Mouse (Mus musculus): ENCODE data around the gene Gm9970. TPM values are rescaled to one million over a fixed set of nuclear protein-coding genes. Genes with fewer than 3 reads are reported as not detected.
A peak's percentile ranks its signal among the peaks of the same experiment; 100 is the strongest.

Gm9970 gene
- polyA plus RNA-seq, 1 experiment from 2014 or later, result not detected

DNA sequence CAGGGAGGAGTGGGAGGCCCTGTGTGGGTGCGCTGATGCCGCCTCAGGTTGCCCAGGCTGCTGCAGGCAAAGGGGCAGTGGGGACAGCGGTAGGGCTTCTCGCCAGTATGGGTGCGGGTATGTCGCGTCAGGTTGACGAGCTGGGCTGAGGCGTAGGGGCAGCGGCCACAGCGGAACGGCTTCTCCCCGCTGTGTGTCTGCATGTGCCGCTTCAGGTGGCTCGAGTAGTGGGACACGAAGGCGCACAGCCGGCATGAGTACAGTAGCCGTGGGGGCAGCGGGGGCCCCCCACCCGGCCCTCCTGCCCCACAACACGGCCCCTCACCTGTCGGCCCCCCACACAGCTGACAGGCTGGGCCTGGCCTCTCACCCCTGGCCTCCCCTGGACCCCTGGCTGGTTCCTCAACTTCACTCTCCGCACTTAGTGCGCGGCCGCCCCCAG is 40.7 kb downstream of the Gm9970 start:
- Histone ChIP-seq H3K4me2 (replicated peaks) (peak overlapping the region; percentile 85; the same call in 1 of the 2 replicates), H3K27me3 (replicated peaks) (no peaks in the 10 kb centered on the region), H3K36me3 (peaks cover 65% of the 10 kb centered on the region), H3K4me1 (replicated peaks) (peaks cover 16% of the 10 kb centered on the region), H3K9me3 (0 out of 2 replicates have a peak, but pooled peaks cover 4% of the 10 kb centered on the region), H3K27ac (no peak overlapping the region), H3K9ac (peak overlapping the region; percentile 80; the same call in 1 of the 2 replicates), H3K4me3 (replicated peaks) (no peak overlapping the region)
- WGBS, result 92% methylated on average over 27 of the region's 27 CpGs
- ATAC-seq, result no peak

- Histone ChIP-seq H3K27ac (no peak overlapping the region), H3K9me3 (0 out of 2 replicates have a peak, but pooled peaks cover 4% of the 10 kb centered on the region), H3K4me2 (replicated peaks) (no peak overlapping the region), H3K27me3 (replicated peaks) (no peaks in the 10 kb centered on the region), H3K4me3 (replicated peaks) (no peak overlapping the region), H3K9ac (no peak overlapping the region), H3K4me1 (replicated peaks) (peaks cover 16% of the 10 kb centered on the region), H3K36me3 (peaks cover 66% of the 10 kb centered on the region)
- no peak for ATAC-seq
- WGBS, result 81% methylated on average over 9 of the region's 9 CpGs
These were observed 41.1 kb downstream of the Gm9970 start for GRCm38 (mm10) chr5:31199893-31200292.

GRCm38 (mm10) chr5:31199321-31199892 is 41.6 kb downstream of the Gm9970 start:
- 91% methylated on average over 19 of the region's 19 CpGs for WGBS
- Histone ChIP-seq H3K27ac (no peak overlapping the region), H3K4me3 (replicated peaks) (no peak overlapping the region), H3K27me3 (replicated peaks) (no peaks in the 10 kb centered on the region), H3K9ac (no peak overlapping the region), H3K4me2 (replicated peaks) (no peak overlapping the region), H3K4me1 (replicated peaks) (peaks cover 17% of the 10 kb centered on the region), H3K9me3 (0 out of 2 replicates have a peak, but pooled peaks cover 4% of the 10 kb centered on the region), H3K36me3 (peaks cover 61% of the 10 kb centered on the region)
- no peak for ATAC-seq

- 83% methylated on average over 5 of the region's 5 CpGs for WGBS
- no peak for ATAC-seq
- Histone ChIP-seq H3K4me1 (replicated peaks) (peaks cover 23% of the 10 kb centered on the region), H3K9ac (no peak overlapping the region), H3K27me3 (replicated peaks) (no peaks in the 10 kb centered on the region), H3K36me3 (peaks cover 57% of the 10 kb centered on the region), H3K27ac (no peak overlapping the region), H3K4me3 (replicated peaks) (no peak overlapping the region), H3K4me2 (replicated peaks) (no peak overlapping the region), H3K9me3 (0 out of 2 replicates have a peak, but pooled peaks cover 4% of the 10 kb centered on the region)
These were observed 42.3 kb downstream of the Gm9970 start for GRCm38 (mm10) chr5:31198616-31199320.

GRCm38 (mm10) chr5:31198170-31198569 is 42.9 kb downstream of the Gm9970 start:
- ATAC-seq, result no peak
- 81% methylated on average over 9 of the region's 9 CpGs for WGBS
- H3K27ac ChIP-seq, result no peak overlapping the region

DNA sequence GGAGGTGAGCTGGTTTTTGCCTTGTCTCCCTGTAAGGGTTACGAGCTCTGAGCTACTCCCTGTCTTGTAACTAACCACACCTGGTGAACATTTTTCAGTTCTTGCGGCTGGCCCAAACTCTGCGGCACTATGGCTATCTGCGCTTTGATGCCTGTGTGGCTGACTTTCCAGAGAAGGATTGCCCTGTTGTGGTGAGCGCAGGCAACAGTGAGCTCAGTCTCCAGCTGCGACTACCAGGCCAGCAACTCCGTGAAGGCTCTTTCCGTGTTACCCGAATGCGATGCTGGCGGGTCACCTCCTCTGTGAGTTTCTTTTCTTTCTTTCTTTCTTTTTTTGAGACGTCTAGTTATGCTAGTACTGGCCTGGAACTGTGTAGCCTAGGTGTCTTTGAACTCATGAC is 44.0 kb downstream of the Gm9970 start:
- Histone ChIP-seq H3K4me1 (replicated peaks) (peaks cover 20% of the 10 kb centered on the region), H3K4me2 (replicated peaks) (no peak overlapping the region), H3K4me3 (replicated peaks) (no peak overlapping the region), H3K36me3 (peaks cover 52% of the 10 kb centered on the region), H3K9ac (no peak overlapping the region), H3K9me3 (0 out of 2 replicates have a peak, but pooled peaks cover 4% of the 10 kb centered on the region), H3K27ac (no peak overlapping the region), H3K27me3 (replicated peaks) (no peaks in the 10 kb centered on the region)
- no peak for ATAC-seq
- 95% methylated on average over 12 of the region's 12 CpGs for WGBS

More at GRCm38 (mm10) chr5:31198170-31198569, 42.9 kb downstream of the Gm9970 start:
- H3K4me3 ChIP-seq (replicated peaks), result no peak overlapping the region
- H3K4me2 ChIP-seq (replicated peaks), result no peak overlapping the region
- H3K4me1 ChIP-seq (replicated peaks), result peaks cover 22% of the 10 kb centered on the region
- peaks cover 57% of the 10 kb centered on the region for H3K36me3 ChIP-seq
- no peaks in the 10 kb centered on the region for H3K27me3 ChIP-seq (replicated peaks)
- 0 out of 2 replicates have a peak, but pooled peaks cover 4% of the 10 kb centered on the region for H3K9me3 ChIP-seq
- H3K9ac ChIP-seq, result no peak overlapping the region

DNA sequence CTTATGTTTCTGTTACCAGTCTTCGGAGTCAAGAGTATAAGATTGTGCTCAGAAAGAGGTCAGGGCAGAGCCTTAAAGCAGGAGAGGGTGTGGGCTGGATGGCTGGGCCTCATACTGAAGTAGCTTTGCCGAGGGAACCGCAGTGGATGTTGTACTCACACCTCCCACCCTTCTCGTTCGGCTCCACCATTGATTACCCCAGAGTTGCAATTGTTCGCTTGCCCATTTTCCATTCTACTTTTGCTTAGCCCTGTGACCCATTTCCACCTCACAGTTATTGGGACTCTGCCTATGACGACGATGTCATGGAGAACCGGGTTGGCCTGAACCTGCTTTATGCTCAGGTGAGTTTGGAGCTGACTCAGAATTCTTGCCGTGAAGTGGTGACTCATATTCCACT is 44.8 kb downstream of the Gm9970 start:
- 92% methylated on average over 10 of the region's 10 CpGs for WGBS
- Histone ChIP-seq H3K4me1 (replicated peaks) (peaks cover 26% of the 10 kb centered on the region), H3K36me3 (peaks cover 52% of the 10 kb centered on the region), H3K9me3 (0 out of 2 replicates have a peak, but pooled peaks cover 4% of the 10 kb centered on the region), H3K9ac (no peak overlapping the region), H3K27ac (no peak overlapping the region), H3K27me3 (replicated peaks) (no peaks in the 10 kb centered on the region), H3K4me3 (replicated peaks) (no peak overlapping the region), H3K4me2 (replicated peaks) (no peak overlapping the region)
- no peak for ATAC-seq

- no peak for ATAC-seq
- Histone ChIP-seq H3K4me2 (replicated peaks) (no peak overlapping the region), H3K9me3 (0 out of 2 replicates have a peak, but pooled peaks cover 4% of the 10 kb centered on the region), H3K36me3 (peaks cover 58% of the 10 kb centered on the region), H3K4me3 (replicated peaks) (no peak overlapping the region), H3K27ac (no peak overlapping the region), H3K27me3 (replicated peaks) (no peaks in the 10 kb centered on the region), H3K9ac (no peak overlapping the region), H3K4me1 (replicated peaks) (peaks cover 23% of the 10 kb centered on the region)
- 88% methylated on average over 4 of the region's 4 CpGs for WGBS
These were observed 45.4 kb downstream of the Gm9970 start for GRCm38 (mm10) chr5:31195671-31196070.

- WGBS, result 89% methylated on average over 16 of the region's 16 CpGs
These were observed 46.2 kb downstream of the Gm9970 start for GRCm38 (mm10) chr5:31194486-31195485.

DNA sequence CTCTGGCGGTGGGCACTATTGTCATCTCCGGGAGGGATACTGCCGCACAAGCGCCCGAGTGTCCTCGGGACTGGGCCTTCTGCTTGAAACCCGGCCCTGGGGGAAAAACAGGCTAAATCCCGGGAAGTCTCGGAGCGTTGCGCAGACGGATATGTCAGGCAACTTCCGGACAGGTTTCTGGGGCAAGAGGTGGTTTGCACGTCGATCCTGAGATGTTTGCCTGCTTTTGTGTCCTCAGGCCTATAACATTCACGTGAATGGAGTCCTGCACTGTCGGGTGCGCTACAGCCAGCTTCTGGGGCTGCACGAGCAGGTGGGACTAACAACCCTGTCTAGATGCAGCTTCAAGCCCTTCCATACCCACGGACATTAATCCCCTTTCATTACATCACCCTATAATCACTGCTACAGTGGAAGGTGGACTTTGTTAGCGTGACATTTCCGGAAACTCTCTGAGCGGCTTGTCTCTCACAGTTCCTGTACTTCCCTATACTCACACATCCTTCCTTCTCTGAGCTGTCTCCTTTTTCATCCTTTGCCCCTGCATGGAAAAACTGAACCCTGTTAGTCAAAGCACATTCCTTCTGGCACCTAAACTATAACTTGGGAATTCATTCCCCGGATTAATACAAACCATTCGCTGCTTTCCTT is 47.3 kb downstream of the Gm9970 start:
- peak overlapping the region; percentile 67 for H3K4me3 ChIP-seq (replicated peaks)
- peak overlapping the region; percentile 93 for H3K9ac ChIP-seq
- whole genome bisulfite sequencing, result 10% methylated on average over 25 of the region's 25 CpGs
- no peaks in the 10 kb centered on the region for H3K27me3 ChIP-seq (replicated peaks)
- peaks cover 51% of the 10 kb centered on the region for H3K36me3 ChIP-seq
- ATAC-seq, result no peak
- peaks cover 17% of the 10 kb centered on the region; the same call in 1 of the 2 replicates for H3K4me1 ChIP-seq (replicated peaks)
- no peaks in the 10 kb centered on the region for H3K9me3 ChIP-seq
- H3K4me2 ChIP-seq (replicated peaks), result peak overlapping the region; percentile 80
- peak overlapping the region; percentile 81 for H3K27ac ChIP-seq

More at GRCm38 (mm10) chr5:31194486-31195485, 46.2 kb downstream of the Gm9970 start:
- peaks cover 17% of the 10 kb centered on the region; the same call in 1 of the 2 replicates for H3K4me1 ChIP-seq (replicated peaks)
- H3K9ac ChIP-seq, result no peak overlapping the region
- ATAC-seq, result no peak
- peaks cover 54% of the 10 kb centered on the region for H3K36me3 ChIP-seq
- H3K9me3 ChIP-seq, result no peaks in the 10 kb centered on the region
- H3K4me2 ChIP-seq (replicated peaks), result peak overlapping the region; percentile 80; the same call in 1 of the 2 replicates
- no peaks in the 10 kb centered on the region for H3K27me3 ChIP-seq (replicated peaks)
- peak overlapping the region; percentile 67; the same call in 1 of the 2 replicates for H3K4me3 ChIP-seq (replicated peaks)
- no peak overlapping the region for H3K27ac ChIP-seq

DNA sequence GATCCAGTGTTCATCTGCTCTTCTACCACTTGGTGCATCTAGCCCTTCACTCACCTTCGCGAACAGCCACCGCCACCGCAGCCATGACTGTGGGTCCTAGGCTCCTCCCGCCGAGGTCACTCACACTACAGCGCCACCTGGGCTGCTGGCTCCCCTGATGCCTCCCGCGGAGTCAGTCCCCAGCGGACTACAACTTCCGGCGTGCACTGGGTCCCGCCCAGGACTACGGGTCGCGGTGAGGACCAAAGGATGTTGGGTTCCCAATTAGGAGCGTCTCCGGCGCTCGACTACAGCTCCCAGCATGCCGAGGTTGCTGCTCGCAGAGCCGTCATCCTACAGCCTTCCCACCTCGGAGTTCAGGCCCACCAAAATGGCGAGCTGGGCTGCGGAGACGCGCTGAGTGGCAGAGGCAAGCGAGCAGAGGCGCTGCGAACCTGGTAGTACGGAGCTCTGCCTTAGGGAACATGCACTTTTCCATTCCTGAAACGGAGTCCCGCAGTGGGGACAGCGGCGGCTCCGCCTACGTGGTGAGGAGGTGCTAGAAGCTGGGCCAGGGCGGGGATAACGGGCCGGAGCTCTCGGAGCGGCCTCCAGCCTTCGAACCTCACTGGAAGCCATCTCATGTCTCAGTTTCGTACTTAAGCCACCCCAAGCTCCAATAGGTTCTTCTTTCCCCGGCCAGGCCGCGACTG is 47.9 kb downstream of the Gm9970 start, which contains the start of the genes Snx17 and Eif2b4:
Snx17 (plus strand) TSS at position 289 of the 692 bp plus-strand sequence.
Eif2b4 (minus strand) TSS at position 492 of the 692 bp plus-strand sequence.
- peaks cover 50% of the 10 kb centered on the region for H3K36me3 ChIP-seq
- ATAC-seq, result peak; percentile 98
- H3K27me3 ChIP-seq (replicated peaks), result no peaks in the 10 kb centered on the region
- peaks cover 17% of the 10 kb centered on the region; the same call in 1 of the 2 replicates for H3K4me1 ChIP-seq (replicated peaks)
- peak within 1 kb of the TSS; percentile 87 for H3K27ac ChIP-seq
- no peaks in the 10 kb centered on the region for H3K9me3 ChIP-seq
- peak within 1 kb of the TSS; percentile 80 for H3K4me2 ChIP-seq (replicated peaks)
- H3K4me3 ChIP-seq (replicated peaks), result peak within 1 kb of the TSS; percentile 67
- WGBS, result under 1% methylated on average over 48 of the region's 48 CpGs
- H3K9ac ChIP-seq, result peak within 1 kb of the TSS; percentile 93

Data from intestine, embryonic 15.5 days (tissue).